Mouse (Mus musculus) liver, postnatal 0 days (tissue): ENCODE measurements around the gene Ica1l.
"Not testable (repeated sequence)": the region's sequence is repeated elsewhere in the genome, so short reads cannot be mapped to it uniquely, and the experiment has no call there.

Experiments
- CTCF ChIP-seq: sonication (generic); IDR thresholded peaks from 2 replicates; pipeline ENCODE4 v1.5.1; 2016; ENCODE audit warnings: antibody characterized with exemption, low read depth
- EP300 ChIP-seq: IDR thresholded peaks from 2 replicates; pipeline ENCODE4 v1.6.1; 2016; ENCODE audit warnings: antibody characterized with exemption, low read depth, mild to moderate bottlenecking

DNA sequence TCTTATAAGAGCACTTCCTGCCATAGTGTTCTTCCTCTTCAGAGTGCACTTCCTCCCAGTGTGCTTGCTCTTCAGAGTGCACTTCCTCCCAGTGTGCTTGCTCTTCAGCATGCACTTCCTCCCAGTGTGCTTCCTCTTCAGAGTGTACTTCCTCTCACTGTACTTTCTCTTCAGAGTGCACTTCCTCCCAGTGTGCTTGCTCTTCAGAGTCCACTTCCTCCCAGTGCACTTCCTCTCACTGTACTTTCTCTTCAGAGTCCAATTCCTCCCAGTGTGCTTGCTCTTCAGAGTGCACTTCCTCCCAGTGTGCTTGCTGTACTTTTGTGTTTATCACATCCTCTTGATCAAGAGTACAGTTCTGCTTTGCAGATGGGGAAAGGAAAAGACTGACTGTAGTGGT, 27.7 kb upstream of the Ica1l start:
- TF ChIP-seq CTCF, EP300: not testable (repeated sequence)
